Mouse (Mus musculus) lung, postnatal 14 days (tissue): Measurements from ENCODE around the gene Cd44.

Experiments
- DNase-seq: peaks from one replicate; pipeline ENCODE4 v3.0.0; 2021

The Cd44 gene

GRCm38 (mm10) chr2:102812756-102813155 is 88.7 kb downstream of the Cd44 start:
- no peak for DNase-seq

GRCm38 (mm10) chr2:102809436-102809835 is 92.0 kb downstream of the Cd44 start:
- no peak for DNase-seq

GRCm38 (mm10) chr2:102807633-102808032 is 93.8 kb downstream of the Cd44 start:
- no peak for DNase-seq

GRCm38 (mm10) chr2:102805761-102806496 is 95.5 kb downstream of the Cd44 start:
- no peak for DNase-seq

GRCm38 (mm10) chr2:102805283-102805682 is 96.2 kb downstream of the Cd44 start:
- peak; percentile 49 for DNase-seq

GRCm38 (mm10) chr2:102804109-102804508 is 97.4 kb downstream of the Cd44 start:
- peak; percentile 25 for DNase-seq

- no peak for DNase-seq
Measured at GRCm38 (mm10) chr2:102801899-102802298, 99.6 kb downstream of the Cd44 start.

- DNase-seq, result no peak
Measured at GRCm38 (mm10) chr2:102798149-102798548, 103.3 kb downstream of the Cd44 start.

GRCm38 (mm10) chr2:102795034-102795433 is 106.4 kb downstream of the Cd44 start:
- no peak for DNase-seq

GRCm38 (mm10) chr2:102792804-102793203 is 108.7 kb downstream of the Cd44 start:
- DNase-seq, result no peak

- no peak for DNase-seq
Measured at GRCm38 (mm10) chr2:102791641-102792040, 109.8 kb downstream of the Cd44 start.

- no peak for DNase-seq
Measured at GRCm38 (mm10) chr2:102785696-102786095, 115.8 kb downstream of the Cd44 start.

- no peak for DNase-seq
Measured at GRCm38 (mm10) chr2:102782751-102783150, 118.7 kb downstream of the Cd44 start.

GRCm38 (mm10) chr2:102778208-102778607 is 123.3 kb downstream of the Cd44 start:
- no peak for DNase-seq

- no peak for DNase-seq
Measured at GRCm38 (mm10) chr2:102775561-102775960, 125.9 kb downstream of the Cd44 start.

- no peak for DNase-seq
Measured at GRCm38 (mm10) chr2:102774700-102775099, 126.8 kb downstream of the Cd44 start.

GRCm38 (mm10) chr2:102772276-102772675 is 129.2 kb downstream of the Cd44 start:
- no peak for DNase-seq

GRCm38 (mm10) chr2:102771304-102771703 is 130.2 kb downstream of the Cd44 start:
- no peak for DNase-seq

GRCm38 (mm10) chr2:102768267-102768666 is 133.2 kb downstream of the Cd44 start:
- DNase-seq, result no peak

- DNase-seq, result no peak
Measured at GRCm38 (mm10) chr2:102764602-102765374, 136.7 kb downstream of the Cd44 start.

- DNase-seq, result no peak
Measured at GRCm38 (mm10) chr2:102763991-102764390, 137.5 kb downstream of the Cd44 start.

- DNase-seq, result no peak
Measured at GRCm38 (mm10) chr2:102763176-102763575, 138.3 kb downstream of the Cd44 start.
